Mouse (Mus musculus): ENCODE data around the gene Vax1.

- no peak for TF ChIP-seq CTCF (IDR thresholded peaks at IDR 0.05; ENCODE audit: borderline replicate concordance, insufficient read depth, low read length)
- no peak for TF ChIP-seq POLR2A (IDR thresholded peaks at IDR 0.05; ENCODE audit: low read depth, low read length)
These were observed 20.7 kb upstream of the Vax1 start for GRCm38 (mm10) chr19:59190431-59191122.

All from embryonic fibroblast, embryonic 13.5 days (primary cell).